Mouse (Mus musculus): ENCODE results near the gene Gm45785.

DNA sequence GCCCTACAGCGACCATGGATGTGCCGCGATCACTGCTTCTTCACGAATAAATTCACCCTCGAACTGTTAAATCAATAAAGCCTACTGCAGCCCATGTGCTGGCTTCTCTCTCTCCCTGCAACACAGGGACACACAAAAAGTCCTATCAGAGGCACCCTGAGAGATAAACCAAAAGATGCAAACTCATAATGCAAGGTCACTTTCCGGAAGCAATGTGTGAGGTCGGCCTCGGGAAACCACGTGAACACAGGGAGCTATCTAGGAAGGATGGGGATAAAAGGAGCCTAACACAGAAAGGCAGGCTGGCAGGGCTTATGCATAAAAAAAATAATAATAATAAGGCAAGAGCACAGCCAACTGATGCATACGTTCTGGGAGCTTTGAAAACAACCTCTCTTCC, 9.5 kb downstream of the Gm45785 start:
- TF ChIP-seq GATA1 (IDR thresholded peaks at IDR 0.05; ENCODE audit: borderline replicate concordance, low read length) (no peak), FLI1 (IDR thresholded peaks at IDR 0.05; ENCODE audit: low read length) (no peak)
